Mouse (Mus musculus) midbrain, embryonic 13.5 days (tissue): ENCODE measurements around the gene Tspan12. TPM values are rescaled to one million over a fixed set of nuclear protein-coding genes. Genes with fewer than 3 reads are reported as not detected.

ENCODE experiments used
- ATAC-seq: fragments of 200-750 bp; cut with Nextera tagmentation; 2 replicates; pipeline ENCODE4 v1.8.0; 2017; ENCODE audit warnings: mild to moderate bottlenecking, moderate TSS enrichment, moderate library complexity
- H3K27ac ChIP-seq: fragments of 300-500 bp; sonication (generic); 2 replicates; pipeline ENCODE4 v1.5.1; 2015; ENCODE audit warnings: inconsistent platforms, mild to moderate bottlenecking, moderate library complexity
- H3K27me3 ChIP-seq: fragments of 300-500 bp; sonication (generic); 2 replicates; pipeline ENCODE4 v1.6.1; 2015; ENCODE audit warnings: mild to moderate bottlenecking, inconsistent platforms
- H3K36me3 ChIP-seq: fragments of 300-500 bp; sonication (generic); 2 replicates; pipeline ENCODE4 v1.6.1; 2015; ENCODE audit warnings: mild to moderate bottlenecking, inconsistent platforms
- H3K4me1 ChIP-seq: fragments of 300-500 bp; sonication (generic); replicated peaks from 2 replicates; pipeline ENCODE4 v1.6.1; 2015; ENCODE audit warnings: inconsistent platforms
- H3K4me2 ChIP-seq: fragments of 300-500 bp; sonication (generic); replicated peaks from 2 replicates; pipeline ENCODE4 v1.6.1; 2015; ENCODE audit warnings: moderate library complexity, mild to moderate bottlenecking, inconsistent platforms
- H3K4me3 ChIP-seq: fragments of 300-500 bp; sonication (generic); replicated peaks from 2 replicates; pipeline ENCODE4 v1.5.1; 2015; ENCODE audit warnings: mild to moderate bottlenecking, inconsistent platforms
- H3K9ac ChIP-seq: fragments of 300-500 bp; sonication (generic); replicated peaks from 2 replicates; pipeline ENCODE4 v1.6.1; 2015; ENCODE audit warnings: mild to moderate bottlenecking, inconsistent platforms
- H3K9me3 ChIP-seq: fragments of 300-500 bp; sonication (generic); 2 replicates; pipeline ENCODE4 v1.6.1; 2016; ENCODE audit warnings: mild to moderate bottlenecking, inconsistent platforms
- WGBS: fragments of 180-500 bp; shearing (Covaris S2); methylation state at CpG from one replicate; pipeline ENCODE4 v1.1.7; 2015; 5-methylcytosine and 5-hydroxymethylcytosine counted together
- polyA plus RNA-seq: library from polyadenylated mRNA; unstranded; fragments of >200 nt; fragmentation: Nextera tagmentation; extraction: Ambion mirVana; gene quantifications from 2 replicates; pipeline ENCODE4 v1.2.1, GENCODE M21; 2015

The Tspan12 gene
- polyA plus RNA-seq, 1 experiment from 2014 or later: 56.5 TPM

- Histone ChIP-seq H3K9ac (peak overlapping the region; percentile 83), H3K4me1 (peaks cover 16% of the 10 kb centered on the region), H3K27me3 (0 out of 2 replicates have a peak, but pooled peaks cover 4% of the 10 kb centered on the region), H3K36me3 (peaks cover 10% of the 10 kb centered on the region; the same call in 1 of the 2 replicates), H3K27ac (peak overlapping the region; percentile 91), H3K4me3 (peak overlapping the region; percentile 81), H3K4me2 (peak overlapping the region; percentile 70), H3K9me3 (no peaks in the 10 kb centered on the region)
- under 1% methylated on average over 44 of the region's 62 CpGs for WGBS
- ATAC-seq: peak; percentile 89
These were observed 545 bp downstream of the Tspan12 start for GRCm38 (mm10) chr6:21851596-21852343.

- Histone ChIP-seq H3K27ac (peak overlapping the region; percentile 91; the same call in 1 of the 2 replicates), H3K4me3 (peak overlapping the region; percentile 81), H3K9ac (peak overlapping the region; percentile 83), H3K9me3 (no peaks in the 10 kb centered on the region), H3K36me3 (peaks cover 14% of the 10 kb centered on the region), H3K27me3 (0 out of 2 replicates have a peak, but pooled peaks cover 4% of the 10 kb centered on the region), H3K4me1 (peaks cover 16% of the 10 kb centered on the region), H3K4me2 (peak overlapping the region; percentile 70)
- ATAC-seq: peak; percentile 94
- WGBS: 0% methylated on average over 5 of the region's 5 CpGs
These were observed 1.0 kb downstream of the Tspan12 start for GRCm38 (mm10) chr6:21851346-21851595.

GRCm38 (mm10) chr6:21850526-21851345, 1.6 kb downstream of the Tspan12 start:
- peak overlapping the region; percentile 70 for H3K4me2 ChIP-seq
- no peak overlapping the region; the same call in 1 of the 2 replicates for H3K27ac ChIP-seq
- peaks cover 16% of the 10 kb centered on the region for H3K4me1 ChIP-seq
- 0 out of 2 replicates have a peak, but pooled peaks cover 4% of the 10 kb centered on the region for H3K27me3 ChIP-seq
- H3K4me3 ChIP-seq: peak overlapping the region; percentile 81
- 25% methylated on average over 21 of the region's 21 CpGs for WGBS
- ATAC-seq: peak; percentile 55
- peaks cover 19% of the 10 kb centered on the region for H3K36me3 ChIP-seq
- no peaks in the 10 kb centered on the region for H3K9me3 ChIP-seq
- H3K9ac ChIP-seq: peak overlapping the region; percentile 83

GRCm38 (mm10) chr6:21848808-21849207, 3.5 kb downstream of the Tspan12 start:
- 93% methylated on average over 4 of the region's 4 CpGs for WGBS
- H3K4me3 ChIP-seq: no peak overlapping the region
- no peaks in the 10 kb centered on the region for H3K9me3 ChIP-seq
- H3K36me3 ChIP-seq: peaks cover 24% of the 10 kb centered on the region
- ATAC-seq: no peak
- H3K4me2 ChIP-seq: no peak overlapping the region
- H3K27me3 ChIP-seq: no peaks in the 10 kb centered on the region
- H3K27ac ChIP-seq: no peak overlapping the region
- peaks cover 16% of the 10 kb centered on the region for H3K4me1 ChIP-seq
- H3K9ac ChIP-seq: no peak overlapping the region

- Histone ChIP-seq H3K9me3 (no peaks in the 10 kb centered on the region), H3K9ac (no peak overlapping the region), H3K4me2 (no peak overlapping the region), H3K4me3 (no peak overlapping the region), H3K27ac (peak overlapping the region; percentile 30; the same call in 1 of the 2 replicates), H3K36me3 (peaks cover 2% of the 10 kb centered on the region; the same call in 1 of the 2 replicates), H3K27me3 (no peaks in the 10 kb centered on the region), H3K4me1 (peaks cover 14% of the 10 kb centered on the region)
- peak; percentile 93 for ATAC-seq
- 28% methylated on average over 9 of the region's 9 CpGs for WGBS
These were observed 12.1 kb downstream of the Tspan12 start for GRCm38 (mm10) chr6:21839976-21840775.

- Histone ChIP-seq H3K9ac (no peak overlapping the region), H3K4me3 (no peak overlapping the region), H3K36me3 (peaks cover 8% of the 10 kb centered on the region), H3K27me3 (no peaks in the 10 kb centered on the region), H3K4me1 (peaks cover 14% of the 10 kb centered on the region), H3K4me2 (no peak overlapping the region), H3K9me3 (no peaks in the 10 kb centered on the region), H3K27ac (no peak overlapping the region)
- peak; percentile 64 for ATAC-seq
- 78% methylated on average over 10 of the region's 10 CpGs for WGBS
These were observed 13.0 kb downstream of the Tspan12 start for GRCm38 (mm10) chr6:21839244-21839814.

- peaks cover 22% of the 10 kb centered on the region for H3K36me3 ChIP-seq
- H3K4me2 ChIP-seq: no peak overlapping the region
- H3K4me3 ChIP-seq: no peak overlapping the region
- no peaks in the 10 kb centered on the region for H3K27me3 ChIP-seq
- no peak overlapping the region for H3K27ac ChIP-seq
- no peak for ATAC-seq
- 93% methylated on average over 4 of the region's 4 CpGs for WGBS
- H3K9ac ChIP-seq: no peak overlapping the region
- H3K4me1 ChIP-seq: no peaks in the 10 kb centered on the region
- no peaks in the 10 kb centered on the region for H3K9me3 ChIP-seq
These were observed 18.8 kb downstream of the Tspan12 start for GRCm38 (mm10) chr6:21833531-21833930.

GRCm38 (mm10) chr6:21831871-21832270, 20.4 kb downstream of the Tspan12 start:
- H3K36me3 ChIP-seq: peaks cover 22% of the 10 kb centered on the region
- no peaks in the 10 kb centered on the region for H3K4me1 ChIP-seq
- no peak overlapping the region for H3K4me3 ChIP-seq
- H3K27ac ChIP-seq: no peak overlapping the region
- H3K9ac ChIP-seq: no peak overlapping the region
- no peak overlapping the region for H3K4me2 ChIP-seq
- no peak for ATAC-seq
- H3K27me3 ChIP-seq: no peaks in the 10 kb centered on the region
- WGBS: 96% methylated on average over 3 of the region's 3 CpGs
- H3K9me3 ChIP-seq: no peaks in the 10 kb centered on the region

GRCm38 (mm10) chr6:21830931-21831330, 21.4 kb downstream of the Tspan12 start:
- Histone ChIP-seq H3K4me3 (no peak overlapping the region), H3K4me2 (no peak overlapping the region), H3K9me3 (no peaks in the 10 kb centered on the region), H3K36me3 (peaks cover 22% of the 10 kb centered on the region), H3K9ac (no peak overlapping the region), H3K4me1 (no peaks in the 10 kb centered on the region), H3K27ac (no peak overlapping the region), H3K27me3 (no peaks in the 10 kb centered on the region)
- no peak for ATAC-seq
- WGBS: 87% methylated on average over 6 of the region's 6 CpGs

- H3K27me3 ChIP-seq: no peaks in the 10 kb centered on the region
- H3K4me2 ChIP-seq: no peak overlapping the region
- 75% methylated on average over 7 of the region's 7 CpGs for WGBS
- H3K9me3 ChIP-seq: no peaks in the 10 kb centered on the region
- H3K4me1 ChIP-seq: no peaks in the 10 kb centered on the region
- peaks cover 17% of the 10 kb centered on the region for H3K36me3 ChIP-seq
- H3K9ac ChIP-seq: no peak overlapping the region
- no peak for ATAC-seq
- H3K27ac ChIP-seq: no peak overlapping the region
- H3K4me3 ChIP-seq: no peak overlapping the region
These were observed 22.4 kb downstream of the Tspan12 start for GRCm38 (mm10) chr6:21829930-21830329.

GRCm38 (mm10) chr6:21828437-21828836, 23.9 kb downstream of the Tspan12 start:
- H3K27ac ChIP-seq: no peak overlapping the region
- no peaks in the 10 kb centered on the region for H3K9me3 ChIP-seq
- ATAC-seq: no peak
- no peak overlapping the region for H3K9ac ChIP-seq
- no peaks in the 10 kb centered on the region for H3K4me1 ChIP-seq
- H3K36me3 ChIP-seq: peaks cover 6% of the 10 kb centered on the region
- H3K27me3 ChIP-seq: no peaks in the 10 kb centered on the region
- WGBS: 83% methylated on average over 4 of the region's 4 CpGs
- H3K4me3 ChIP-seq: no peak overlapping the region
- H3K4me2 ChIP-seq: no peak overlapping the region
